Mouse (Mus musculus): ENCODE results near the gene Agrp.
A peak's percentile ranks its signal among the peaks of the same experiment; 100 is the strongest.

The Agrp gene

GRCm38 (mm10) chr8:105623118-105623517 is 14.1 kb downstream of the Agrp start:
- DNase-seq (ENCODE audit: low read depth, low spot score): no peak

GRCm38 (mm10) chr8:105622421-105622920 is 14.7 kb downstream of the Agrp start:
- DNase-seq (ENCODE audit: low read depth, low spot score): peak; percentile 96

GRCm38 (mm10) chr8:105621841-105622240 is 15.4 kb downstream of the Agrp start:
- no peak for DNase-seq (ENCODE audit: low read depth, low spot score)

- no peak for DNase-seq (ENCODE audit: low read depth, low spot score)
Measured at GRCm38 (mm10) chr8:105620946-105621720, 16.1 kb downstream of the Agrp start.

GRCm38 (mm10) chr8:105620211-105620610 is 17.0 kb downstream of the Agrp start:
- no peak for DNase-seq (ENCODE audit: low read depth, low spot score)

GRCm38 (mm10) chr8:105618892-105619591 is 18.2 kb downstream of the Agrp start:
- no peak for DNase-seq (ENCODE audit: low read depth, low spot score)

GRCm38 (mm10) chr8:105618279-105618634 is 18.9 kb downstream of the Agrp start:
- DNase-seq (ENCODE audit: low read depth, low spot score): no peak

GRCm38 (mm10) chr8:105617451-105618278 is 19.5 kb downstream of the Agrp start:
- DNase-seq (ENCODE audit: low read depth, low spot score): no peak

GRCm38 (mm10) chr8:105615942-105616341 is 21.3 kb downstream of the Agrp start:
- DNase-seq (ENCODE audit: low read depth, low spot score): no peak

- DNase-seq (ENCODE audit: low read depth, low spot score): no peak
Measured at GRCm38 (mm10) chr8:105613830-105614511, 23.2 kb downstream of the Agrp start.

GRCm38 (mm10) chr8:105613037-105613436 is 24.2 kb downstream of the Agrp start:
- DNase-seq (ENCODE audit: low read depth, low spot score): no peak

GRCm38 (mm10) chr8:105611836-105612235 is 25.4 kb downstream of the Agrp start:
- DNase-seq (ENCODE audit: low read depth, low spot score): no peak

- DNase-seq (ENCODE audit: low read depth, low spot score): no peak
Measured at GRCm38 (mm10) chr8:105609771-105610170, 27.4 kb downstream of the Agrp start.

GRCm38 (mm10) chr8:105609355-105609754 is 27.8 kb downstream of the Agrp start:
- DNase-seq (ENCODE audit: low read depth, low spot score): no peak

- peak; percentile 69 for DNase-seq (ENCODE audit: low read depth, low spot score)
Measured at GRCm38 (mm10) chr8:105607684-105608083, 29.5 kb downstream of the Agrp start.

GRCm38 (mm10) chr8:105607062-105607461 is 30.1 kb downstream of the Agrp start:
- no peak for DNase-seq (ENCODE audit: low read depth, low spot score)

- peak; percentile 91 for DNase-seq (ENCODE audit: low read depth, low spot score)
Measured at GRCm38 (mm10) chr8:105606189-105607023, 30.8 kb downstream of the Agrp start.

GRCm38 (mm10) chr8:105605491-105606188 is 31.6 kb downstream of the Agrp start:
- peak; percentile 17 for DNase-seq (ENCODE audit: low read depth, low spot score)

GRCm38 (mm10) chr8:105604804-105605381 is 32.3 kb downstream of the Agrp start, which contains the start of gene Ripor1:
Gene Ripor1, plus strand, starts transcription at chr8:105605255.
- DNase-seq (ENCODE audit: low read depth, low spot score): peak; percentile 84

All from mesoderm, embryonic 11.5 days (tissue).